Mouse (Mus musculus) limb, embryonic 14.5 days (tissue): ENCODE results near the gene Tcaf2. TPM values are rescaled to one million over a fixed set of nuclear protein-coding genes. Genes with fewer than 3 reads are reported as not detected.
A peak's percentile ranks its signal among the peaks of the same experiment; 100 is the strongest.

Source experiments
- ATAC-seq: fragments of 200-750 bp; cut with Nextera tagmentation; 2 replicates; pipeline ENCODE4 v1.8.0; 2017; ENCODE audit warnings: low read depth, moderate number of reproducible peaks, moderate TSS enrichment; ENCODE audit not compliant: low FRiP score
- DNase-seq: peaks from one replicate; pipeline ENCODE4 v3.0.0-alpha.2; 2015; ENCODE audit warnings: low spot score
- H3K27ac ChIP-seq: fragments of 300-500 bp; sonication (generic); replicated peaks from 2 replicates; pipeline ENCODE4 v1.5.1; 2014; ENCODE audit warnings: low read depth, mild to moderate bottlenecking, low read length, moderate library complexity, mixed read lengths
- H3K27me3 ChIP-seq: fragments of 300-500 bp; sonication (generic); 2 replicates; pipeline ENCODE4 v1.6.1; 2014; ENCODE audit warnings: low read length, mixed read lengths; ENCODE audit not compliant: control insufficient read depth, insufficient read depth
- H3K36me3 ChIP-seq: fragments of 300-500 bp; sonication (generic); 2 replicates; pipeline ENCODE4 v1.6.1; 2014; ENCODE audit warnings: mild to moderate bottlenecking, low read length, moderate library complexity, mixed read lengths; ENCODE audit not compliant: control insufficient read depth, insufficient read depth
- H3K4me1 ChIP-seq: fragments of 300-500 bp; sonication (generic); 2 replicates; pipeline ENCODE4 v1.6.1; 2014; ENCODE audit warnings: antibody characterized with exemption, low read length, mixed read lengths; ENCODE audit not compliant: control insufficient read depth, insufficient read depth
- H3K4me2 ChIP-seq: fragments of 300-500 bp; sonication (generic); replicated peaks from 2 replicates; pipeline ENCODE4 v1.6.1; 2014; ENCODE audit warnings: low read depth, mild to moderate bottlenecking, low read length, moderate library complexity; ENCODE audit not compliant: severe bottlenecking
- H3K4me3 ChIP-seq: fragments of 300-500 bp; sonication (generic); replicated peaks from 2 replicates; pipeline ENCODE4 v1.5.1; 2014; ENCODE audit warnings: low read length
- H3K9ac ChIP-seq: fragments of 300-500 bp; sonication (generic); 2 replicates; pipeline ENCODE4 v1.6.1; 2014; ENCODE audit warnings: mild to moderate bottlenecking, low read depth, low read length, moderate library complexity; ENCODE audit not compliant: severe bottlenecking
- H3K9me3 ChIP-seq: fragments of 300-500 bp; sonication (generic); 2 replicates; pipeline ENCODE4 v1.6.1; 2016; ENCODE audit warnings: low read length; ENCODE audit not compliant: control insufficient read depth
- POLR2A ChIP-seq: fragments of 200-500 bp; IDR thresholded peaks from 2 replicates; pipeline ENCODE4 v1.8.0; 2012; ENCODE audit warnings: inconsistent platforms, mild to moderate bottlenecking, moderate library complexity, borderline replicate concordance; ENCODE audit not compliant: insufficient read depth, insufficient read length; ENCODE audit errors: extremely low read depth
- WGBS: fragments of 180-500 bp; shearing (Covaris S2); extraction: QIAGEN DNeasy Blood & Tissue Kit; methylation state at CpG from one replicate; pipeline ENCODE4 v1.1.7; 2014; 5-methylcytosine and 5-hydroxymethylcytosine counted together
- polyA plus RNA-seq, 2 experiments: library from polyadenylated mRNA; depleted of rRNA in 1 of 2; stranded (reverse) in 1 of 2; unstranded in 1 of 2; fragments of >200 nt; fragmentation: Nextera tagmentation in 1 of 2; extraction: Ambion mirVana in 1 of 2; gene quantifications; 2 replicates each; pipeline versions ENCODE4 v1.2.1 to v1.2.3; 2012 to 2014

Tcaf2 gene
- polyA plus RNA-seq, 2 experiments, result 2.3 to 4.3 TPM

DNA sequence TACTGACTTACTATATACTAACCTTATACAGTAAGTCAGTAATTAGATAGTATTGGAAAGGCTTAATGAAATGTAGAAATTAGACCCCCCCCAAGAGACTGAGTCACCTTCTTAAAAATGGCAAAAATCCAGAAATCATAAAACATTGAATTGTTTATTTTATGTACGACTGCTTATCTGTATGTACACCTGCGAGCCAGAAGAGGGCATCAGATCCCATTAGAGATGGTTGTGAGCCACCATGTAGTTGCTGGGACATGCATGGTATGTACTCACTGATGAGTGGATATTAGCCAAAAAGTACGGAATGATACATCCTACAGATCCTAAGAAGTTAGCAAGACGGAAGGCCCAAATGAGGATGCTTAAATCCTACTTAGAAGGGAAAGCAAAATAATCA lies 13.7 kb downstream of the Tcaf2 start:
- TF ChIP-seq POLR2A, result no peak
- no peak for ATAC-seq
- no peak overlapping the region for H3K9ac ChIP-seq
- H3K4me1 ChIP-seq, result no peaks in the 10 kb centered on the region
- H3K27me3 ChIP-seq, result no peaks in the 10 kb centered on the region
- 76% methylated on average over 4 of the region's 4 CpGs for WGBS
- H3K4me3 ChIP-seq, result no peak overlapping the region
- no peak for DNase-seq
- no peak overlapping the region for H3K4me2 ChIP-seq
- H3K9me3 ChIP-seq, result no peaks in the 10 kb centered on the region
- no peak overlapping the region for H3K27ac ChIP-seq
- H3K36me3 ChIP-seq, result no peaks in the 10 kb centered on the region

DNA sequence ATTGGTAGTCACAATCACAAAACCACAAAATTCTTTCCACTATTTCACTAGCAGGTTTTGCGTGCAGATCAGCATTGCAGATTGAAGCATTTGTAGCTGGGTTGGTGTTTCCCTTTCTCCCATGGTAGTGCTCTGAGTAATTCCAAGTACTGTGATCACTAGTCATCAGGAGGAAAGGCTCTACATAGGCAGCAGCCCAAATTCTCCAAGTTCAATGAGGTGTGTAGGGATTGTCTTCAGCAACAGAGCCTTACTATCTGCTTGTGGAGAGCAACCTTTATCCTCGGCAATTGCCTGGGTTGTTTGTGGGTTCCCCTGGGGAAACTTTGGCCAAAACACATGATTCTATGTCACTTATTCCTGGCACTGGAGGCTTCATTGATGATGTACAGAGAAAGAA lies 28.1 kb downstream of the Tcaf2 start:
- no peak overlapping the region for H3K4me3 ChIP-seq
- no peaks in the 10 kb centered on the region for H3K36me3 ChIP-seq
- no peak for TF ChIP-seq POLR2A
- no peaks in the 10 kb centered on the region for H3K4me1 ChIP-seq
- no peak overlapping the region for H3K4me2 ChIP-seq
- H3K9me3 ChIP-seq, result no peaks in the 10 kb centered on the region
- ATAC-seq (no peak), DNase-seq (no peak)
- H3K9ac ChIP-seq, result no peak overlapping the region
- H3K27ac ChIP-seq, result no peak overlapping the region
- H3K27me3 ChIP-seq, result no peaks in the 10 kb centered on the region
- WGBS, result 88% methylated on average over 2 of the region's 2 CpGs

DNA sequence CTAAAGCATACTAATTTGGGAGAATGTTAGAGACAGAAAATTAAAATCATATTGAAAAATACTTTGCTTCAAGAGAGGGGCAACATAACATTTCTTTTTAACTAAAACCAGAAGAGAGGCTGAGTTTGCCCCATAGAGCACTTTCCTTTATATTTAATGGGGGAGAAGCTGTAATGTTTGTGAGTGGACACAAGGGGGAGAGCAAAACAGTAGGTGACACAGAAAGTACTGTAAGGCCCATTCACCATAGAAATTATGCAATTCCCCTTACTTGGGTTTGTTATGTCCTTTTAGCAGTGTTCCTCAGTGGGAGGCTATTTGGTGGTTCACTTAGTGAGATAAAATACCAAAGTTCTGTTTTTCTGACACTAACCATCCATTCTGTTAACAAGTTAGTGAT lies 32.8 kb downstream of the Tcaf2 start:
- H3K4me1 ChIP-seq, result no peaks in the 10 kb centered on the region
- ATAC-seq (no peak), DNase-seq (peak; percentile 2)
- no peaks in the 10 kb centered on the region for H3K36me3 ChIP-seq
- H3K27ac ChIP-seq, result no peak overlapping the region
- TF ChIP-seq POLR2A, result no peak
- no peak overlapping the region for H3K9ac ChIP-seq
- H3K27me3 ChIP-seq, result no peaks in the 10 kb centered on the region
- H3K9me3 ChIP-seq, result no peaks in the 10 kb centered on the region
- H3K4me3 ChIP-seq, result no peak overlapping the region
- no peak overlapping the region for H3K4me2 ChIP-seq

DNA sequence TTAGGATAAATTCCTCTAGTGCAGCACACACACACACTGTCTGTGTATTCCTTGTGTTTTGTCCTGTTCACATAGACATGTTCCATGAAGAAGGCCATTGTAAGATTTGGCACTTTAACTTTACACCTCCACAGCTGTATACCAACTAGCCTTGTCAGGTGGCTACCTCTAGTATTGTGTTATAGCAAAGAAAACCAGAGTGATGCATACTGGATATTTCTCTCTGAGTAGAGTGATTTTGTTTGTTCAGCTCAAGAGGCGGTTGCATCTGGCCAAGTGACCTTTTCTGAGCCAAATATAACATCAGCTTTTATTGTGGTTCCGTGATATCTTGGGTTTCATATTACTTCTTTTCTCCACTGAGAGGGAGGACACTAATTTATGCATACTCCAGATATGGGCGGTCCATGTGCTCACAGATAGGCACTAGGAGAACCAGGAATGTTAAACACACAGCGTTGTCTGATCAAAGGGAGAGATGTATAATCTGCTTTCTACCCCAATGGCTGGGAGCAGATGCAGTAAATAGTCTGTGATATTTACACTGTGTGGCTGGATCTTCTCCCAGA lies 34.0 kb downstream of the Tcaf2 start:
- H3K4me2 ChIP-seq, result no peak overlapping the region
- no peak overlapping the region for H3K4me3 ChIP-seq
- H3K9ac ChIP-seq, result no peak overlapping the region
- H3K9me3 ChIP-seq, result no peaks in the 10 kb centered on the region
- no peaks in the 10 kb centered on the region for H3K4me1 ChIP-seq
- 59% methylated on average over 4 of the region's 4 CpGs for WGBS
- DNase-seq, result no peak
- ATAC-seq, result no peak
- no peak overlapping the region for H3K27ac ChIP-seq
- no peaks in the 10 kb centered on the region for H3K27me3 ChIP-seq
- H3K36me3 ChIP-seq, result no peaks in the 10 kb centered on the region
- TF ChIP-seq POLR2A, result no peak

DNA sequence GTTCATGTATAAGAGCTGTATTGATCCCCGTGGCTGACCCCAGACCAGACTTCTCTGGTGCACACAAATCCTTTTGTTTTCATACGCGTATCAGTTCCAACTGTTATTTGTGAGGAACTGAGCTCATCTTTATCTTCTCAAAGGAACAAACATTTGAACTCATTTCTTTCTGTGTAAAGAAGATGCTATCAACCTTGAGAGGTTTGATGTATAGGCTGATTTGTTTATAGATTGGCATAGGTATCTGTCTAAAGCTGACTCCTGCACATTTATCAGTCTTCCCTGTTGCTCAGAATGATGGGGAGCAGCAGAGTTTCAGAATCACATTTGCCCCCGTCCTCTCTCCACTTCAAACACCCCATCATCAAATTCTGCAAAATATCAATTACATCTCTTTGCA lies 47.5 kb downstream of the Tcaf2 start, which contains the start of gene Tcaf3:
Gene Tcaf3 (minus strand): TSS at position 101 of the 400 bp plus-strand sequence.
- 76% methylated on average over 4 of the region's 4 CpGs for WGBS
- Histone ChIP-seq H3K27me3 (no peaks in the 10 kb centered on the region), H3K27ac (no peak within 1 kb of the TSS), H3K4me1 (no peaks in the 10 kb centered on the region), H3K4me2 (no peak within 1 kb of the TSS), H3K4me3 (no peak within 1 kb of the TSS), H3K36me3 (no peaks in the 10 kb centered on the region), H3K9ac (no peak within 1 kb of the TSS), H3K9me3 (no peaks in the 10 kb centered on the region)
- no peak for ATAC-seq
- DNase-seq, result no peak
- no peak for TF ChIP-seq POLR2A
